Mouse (Mus musculus): Measurements from ENCODE around the gene Rbm38. TPM values are rescaled to one million over a fixed set of nuclear protein-coding genes. Genes with fewer than 3 reads are reported as not detected.

Gene Rbm38
- polyA plus RNA-seq, 1 experiment = 60.9 TPM

- TF ChIP-seq POLR2A (IDR thresholded peaks at IDR 0.05; ENCODE audit: borderline replicate concordance, extremely low read depth, insufficient read depth, insufficient read length, poor library complexity, severe bottlenecking) (no peak), CTCF (IDR thresholded peaks at IDR 0.05; ENCODE audit: borderline replicate concordance, extremely low read depth, insufficient read depth, insufficient read length) (no peak)
- DNase-seq (ENCODE audit: low read depth) = no peak
These were observed 42.9 kb downstream of the Rbm38 start for GRCm38 (mm10) chr2:173063219-173063618.

- DNase-seq (ENCODE audit: low read depth) = no peak
- TF ChIP-seq POLR2A (IDR thresholded peaks at IDR 0.05; ENCODE audit: borderline replicate concordance, extremely low read depth, insufficient read depth, insufficient read length, poor library complexity, severe bottlenecking) (no peak), CTCF (IDR thresholded peaks at IDR 0.05; ENCODE audit: borderline replicate concordance, extremely low read depth, insufficient read depth, insufficient read length) (no peak)
These were observed 44.6 kb downstream of the Rbm38 start for GRCm38 (mm10) chr2:173064864-173065263.

GRCm38 (mm10) chr2:173072948-173073347 lies 52.6 kb downstream of the Rbm38 start:
- DNase-seq (ENCODE audit: low read depth) = no peak
- TF ChIP-seq POLR2A (IDR thresholded peaks at IDR 0.05; ENCODE audit: borderline replicate concordance, extremely low read depth, insufficient read depth, insufficient read length, poor library complexity, severe bottlenecking) (no peak), CTCF (IDR thresholded peaks at IDR 0.05; ENCODE audit: borderline replicate concordance, extremely low read depth, insufficient read depth, insufficient read length) (no peak)

- no peak for TF ChIP-seq CTCF (IDR thresholded peaks at IDR 0.05; ENCODE audit: borderline replicate concordance, extremely low read depth, insufficient read depth, insufficient read length)
- no peak for TF ChIP-seq POLR2A (IDR thresholded peaks at IDR 0.05; ENCODE audit: borderline replicate concordance, extremely low read depth, insufficient read depth, insufficient read length, poor library complexity, severe bottlenecking)
- no peak for DNase-seq (ENCODE audit: low read depth)
These were observed 53.4 kb downstream of the Rbm38 start for GRCm38 (mm10) chr2:173073666-173074065.

- no peak for DNase-seq (ENCODE audit: low read depth)
- TF ChIP-seq POLR2A (IDR thresholded peaks at IDR 0.05; ENCODE audit: borderline replicate concordance, extremely low read depth, insufficient read depth, insufficient read length, poor library complexity, severe bottlenecking) = no peak
- TF ChIP-seq CTCF (IDR thresholded peaks at IDR 0.05; ENCODE audit: borderline replicate concordance, extremely low read depth, insufficient read depth, insufficient read length) = no peak
These were observed 56.6 kb downstream of the Rbm38 start for GRCm38 (mm10) chr2:173076921-173077320.

GRCm38 (mm10) chr2:173079766-173080549 lies 59.7 kb downstream of the Rbm38 start:
- no peak for TF ChIP-seq POLR2A (IDR thresholded peaks at IDR 0.05; ENCODE audit: borderline replicate concordance, extremely low read depth, insufficient read depth, insufficient read length, poor library complexity, severe bottlenecking)
- DNase-seq (ENCODE audit: low read depth) = no peak

- DNase-seq (ENCODE audit: low read depth) = peak; percentile 79
- TF ChIP-seq POLR2A (IDR thresholded peaks at IDR 0.05; ENCODE audit: borderline replicate concordance, extremely low read depth, insufficient read depth, insufficient read length, poor library complexity, severe bottlenecking) (no peak), CTCF (IDR thresholded peaks at IDR 0.05; ENCODE audit: borderline replicate concordance, extremely low read depth, insufficient read depth, insufficient read length) (peak; percentile 88)
These were observed 60.5 kb downstream of the Rbm38 start for GRCm38 (mm10) chr2:173080785-173081241.

- TF ChIP-seq POLR2A (IDR thresholded peaks at IDR 0.05; ENCODE audit: borderline replicate concordance, extremely low read depth, insufficient read depth, insufficient read length, poor library complexity, severe bottlenecking) (no peak), CTCF (IDR thresholded peaks at IDR 0.05; ENCODE audit: borderline replicate concordance, extremely low read depth, insufficient read depth, insufficient read length) (no peak)
- DNase-seq (ENCODE audit: low read depth) = no peak
These were observed 62.4 kb downstream of the Rbm38 start for GRCm38 (mm10) chr2:173082706-173083105.

GRCm38 (mm10) chr2:173083106-173083505 lies 62.8 kb downstream of the Rbm38 start:
- TF ChIP-seq POLR2A (IDR thresholded peaks at IDR 0.05; ENCODE audit: borderline replicate concordance, extremely low read depth, insufficient read depth, insufficient read length, poor library complexity, severe bottlenecking) = no peak
- no peak for TF ChIP-seq CTCF (IDR thresholded peaks at IDR 0.05; ENCODE audit: borderline replicate concordance, extremely low read depth, insufficient read depth, insufficient read length)
- no peak for DNase-seq (ENCODE audit: low read depth)

- peak; percentile 31 for DNase-seq (ENCODE audit: low read depth)
- TF ChIP-seq POLR2A (IDR thresholded peaks at IDR 0.05; ENCODE audit: borderline replicate concordance, extremely low read depth, insufficient read depth, insufficient read length, poor library complexity, severe bottlenecking) (no peak), CTCF (IDR thresholded peaks at IDR 0.05; ENCODE audit: borderline replicate concordance, extremely low read depth, insufficient read depth, insufficient read length) (no peak)
These were observed 63.6 kb downstream of the Rbm38 start for GRCm38 (mm10) chr2:173083712-173084475.

Other genes starting within 250 kb of the Rbm38 start
- gene Bmp7, start 80.2 kb upstream of the Rbm38 start, polyA plus RNA-seq (2012; rRNA removed) = 14.8 and 26.0 TPM in 2 replicates
- gene Spo11, start 42.8 kb upstream of the Rbm38 start, polyA plus RNA-seq (2012; rRNA removed) = 1.6 and 1.7 TPM in 2 replicates
- gene Rae1, start 20.4 kb upstream of the Rbm38 start, polyA plus RNA-seq (2012; rRNA removed) = 119 and 147 TPM in 2 replicates
- gene Ctcfl, start 99.0 kb downstream of the Rbm38 start, polyA plus RNA-seq (2012; rRNA removed) = not detected in 2 replicates
- not detected in 2 replicates for gene Pck1, start 132.6 kb downstream of the Rbm38 start, polyA plus RNA-seq (2012; rRNA removed)
- gene Zbp1, start 198.4 kb downstream of the Rbm38 start, polyA plus RNA-seq (2012; rRNA removed) = 0.18 and 0.40 TPM in 2 replicates